Mouse (Mus musculus): ENCODE data around the gene BC017158. TPM values are rescaled to one million over a fixed set of nuclear protein-coding genes. Genes with fewer than 3 reads are reported as not detected.
"Not testable (repeated sequence)": the region's sequence is repeated elsewhere in the genome, so short reads cannot be mapped to it uniquely, and the experiment has no call there.

BC017158 gene
- 10 to 100 TPM; 23.4 to 24.5 TPM for total RNA-seq (2021)
- long read RNA-seq, experiment 1, transcript BC017158-201 (13 exons, 2,627 nt) = major isoform, 27 of 37 reads
- long read RNA-seq, experiment 1, partial matches to known transcripts = 7 of 37 reads
- long read RNA-seq, experiment 1, other reads (novel, unspliced or antisense) = 2 of 37 reads
- long read RNA-seq, experiment 2, transcript BC017158-201 (13 exons, 2,627 nt) = major isoform, 31 of 41 reads
- long read RNA-seq, experiment 2, partial matches to known transcripts = 9 of 41 reads
- long read RNA-seq, experiment 2, other reads (novel, unspliced or antisense) = 1 of 41 reads

DNA sequence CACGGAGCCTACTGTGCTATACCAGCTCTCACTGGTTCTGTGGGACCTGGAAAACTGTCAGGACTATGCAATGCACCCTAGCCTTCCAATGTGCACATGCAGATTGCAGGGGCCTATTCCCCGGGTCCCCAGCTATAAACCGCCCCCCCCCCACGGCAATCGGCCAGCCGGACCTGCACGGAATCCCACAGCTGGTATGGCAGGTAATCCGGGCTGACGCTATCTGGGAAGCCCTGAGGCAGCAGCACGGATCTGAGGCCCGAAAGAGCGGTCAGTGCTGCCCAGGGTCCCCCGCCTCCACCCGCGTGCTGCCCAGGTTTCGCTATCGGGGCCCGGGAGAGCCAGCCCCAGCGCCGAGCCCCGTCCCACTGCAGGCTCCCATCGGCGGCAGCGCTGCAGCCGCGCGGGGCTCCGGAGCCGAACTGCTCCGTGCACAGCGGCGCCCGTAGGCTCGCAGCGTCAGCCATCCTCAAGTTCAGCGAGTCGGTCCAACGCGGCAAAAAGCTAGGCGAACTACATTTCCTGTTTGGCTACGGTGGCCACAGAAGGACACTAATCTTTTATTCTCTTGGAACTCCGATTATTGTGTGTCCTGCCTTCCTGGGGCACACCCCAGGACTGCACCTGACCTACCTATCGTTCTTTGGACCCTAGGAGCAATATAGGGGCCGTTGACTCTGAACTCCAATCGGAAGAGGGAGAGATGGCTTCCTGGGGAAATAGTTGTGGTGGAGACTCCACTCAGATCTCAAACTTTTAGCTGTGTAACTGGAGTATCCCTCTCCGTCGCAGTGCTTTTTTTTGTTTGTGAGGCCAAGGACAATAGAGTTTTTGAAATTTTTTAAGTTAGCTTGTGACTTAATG is at the start of gene BC017158:
Gene BC017158 (minus strand): TSS at position 554 of the 864 bp plus-strand sequence.
- peak; percentile 48 to 78 for DNase-seq (ENCODE audit: low spot score in 2 of 2)
- intact Hi-C loops (cut with DNase I) = loop anchor here (5.0 kb wide), 1 partner anchor 51 kb away; the partner anchor contains the start of gene Tgfb1i1

DNA sequence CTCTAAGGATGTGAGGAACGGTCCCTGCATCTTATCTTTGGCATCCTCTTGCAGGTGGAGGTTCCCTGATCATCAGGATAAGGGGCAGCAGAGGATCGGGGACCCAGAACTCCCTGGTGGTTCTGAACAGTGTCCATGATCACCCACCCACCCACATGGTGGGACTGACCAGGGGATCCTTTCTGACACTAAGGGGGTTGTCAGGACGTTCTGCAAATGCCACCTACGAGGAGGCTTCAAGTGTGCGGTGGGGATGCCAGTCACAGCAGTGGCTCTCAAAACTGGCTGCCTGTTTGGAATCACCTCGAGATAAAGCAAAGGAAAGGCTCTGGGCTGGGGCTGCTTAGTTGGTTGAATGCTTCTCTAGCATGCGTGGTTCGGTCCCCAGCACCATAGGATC is 49.0 kb upstream of the BC017158 start:
- DNase-seq (ENCODE audit: low spot score in 2 of 2) = no peak
- intact Hi-C loops (cut with DNase I) = loop anchor here (5.0 kb wide), 1 partner anchor 35 kb away; no protein-coding TSS in a partner anchor

GRCm38 (mm10) chr7:128346522-128346921 is 48.6 kb upstream of the BC017158 start:
- intact Hi-C loops (cut with DNase I) = loop anchor here (5.0 kb wide), 1 partner anchor 34 kb away; no protein-coding TSS in a partner anchor
- no peak for DNase-seq (ENCODE audit: low spot score in 2 of 2)

DNA sequence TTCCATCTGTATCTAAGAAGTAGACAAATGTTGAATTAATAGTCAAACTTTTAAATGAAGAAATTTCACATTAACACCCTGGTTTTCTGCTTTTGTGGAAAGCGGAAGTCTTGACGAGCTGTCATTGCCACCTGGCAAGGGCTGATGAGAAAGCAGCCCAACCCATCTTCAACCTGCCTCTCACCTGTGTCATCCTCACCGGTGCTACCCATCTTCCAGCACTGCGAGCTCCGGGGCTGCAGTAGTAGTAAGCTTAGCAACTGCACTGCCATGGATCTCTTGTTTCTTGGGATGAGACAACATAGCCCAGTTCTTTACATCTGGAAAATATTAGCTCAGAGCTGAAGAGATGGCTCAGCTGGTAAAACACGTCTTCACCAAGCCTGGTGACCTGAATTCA is 47.7 kb upstream of the BC017158 start:
- intact Hi-C loops (cut with DNase I) = loop anchor here (1.0 to 5.0 kb wide), 3 partner anchors 33 to 107 kb away; partner anchors contain the start of gene 9130023H24Rik
- DNase-seq (ENCODE audit: low spot score in 2 of 2) = no peak

DNA sequence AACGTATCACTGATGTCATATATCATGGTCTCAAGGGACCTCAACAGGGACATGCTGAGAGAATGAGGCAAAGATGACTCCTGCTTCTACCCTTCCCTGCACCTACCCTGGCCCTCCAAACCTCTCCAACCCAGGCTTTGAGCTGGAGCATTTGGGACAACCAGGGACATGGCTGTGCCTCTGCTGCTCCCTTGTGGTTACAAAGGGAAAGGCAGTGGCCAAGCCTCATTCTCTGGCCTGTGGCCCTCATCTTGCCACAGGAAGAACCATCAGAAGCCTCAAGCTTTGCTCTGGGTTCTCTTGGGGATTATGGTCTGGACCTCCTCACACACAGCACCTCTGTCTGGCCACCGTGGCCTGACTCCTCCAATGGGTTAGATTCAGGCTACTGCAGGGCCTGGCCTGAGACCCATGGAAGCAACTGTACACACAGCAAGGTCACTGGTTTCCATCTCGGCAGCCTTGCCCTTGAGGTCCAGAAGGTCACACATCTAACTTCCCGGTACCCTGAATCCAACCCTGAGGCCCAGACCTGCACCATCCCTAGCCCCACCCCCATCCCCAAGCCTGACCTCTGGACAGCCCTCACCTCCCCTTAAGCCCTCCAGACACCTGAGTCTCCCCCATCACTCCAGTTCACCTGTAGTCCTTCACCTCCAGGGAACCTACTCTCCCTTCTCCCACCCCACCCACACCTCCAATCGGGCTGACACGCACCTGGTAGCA is 47.1 kb upstream of the BC017158 start:
- peak; percentile 72 to 80 for DNase-seq (ENCODE audit: low spot score in 2 of 2)
- intact Hi-C loops (cut with DNase I) = loop anchor here (1.0 to 5.0 kb wide), 3 partner anchors 33 to 106 kb away; partner anchors contain the start of gene 9130023H24Rik

DNA sequence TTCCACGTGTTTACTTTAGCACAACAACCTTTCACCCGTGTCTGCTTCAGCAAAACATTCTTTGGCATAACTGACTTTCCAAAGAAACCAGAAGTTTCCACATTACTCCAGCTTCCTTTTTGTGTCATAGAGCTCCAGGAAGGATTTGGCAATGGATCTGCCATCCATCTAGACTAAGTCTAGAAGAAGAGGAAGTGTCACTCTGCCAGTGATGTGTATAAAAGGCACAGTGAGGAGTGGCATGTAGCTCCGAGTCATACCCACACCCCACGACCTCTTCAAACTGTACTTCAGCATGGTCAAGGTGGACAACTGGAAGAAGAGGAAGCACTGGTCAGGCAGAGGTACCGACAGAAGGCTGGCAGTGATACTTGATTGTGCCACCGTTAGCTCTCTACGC is 46.5 kb upstream of the BC017158 start:
- intact Hi-C loops (cut with DNase I) = loop anchor here (2.0 kb wide), 1 partner anchor 106 kb away; the partner anchor contains the start of gene 9130023H24Rik
- no peak for DNase-seq (ENCODE audit: low spot score in 2 of 2)

DNA sequence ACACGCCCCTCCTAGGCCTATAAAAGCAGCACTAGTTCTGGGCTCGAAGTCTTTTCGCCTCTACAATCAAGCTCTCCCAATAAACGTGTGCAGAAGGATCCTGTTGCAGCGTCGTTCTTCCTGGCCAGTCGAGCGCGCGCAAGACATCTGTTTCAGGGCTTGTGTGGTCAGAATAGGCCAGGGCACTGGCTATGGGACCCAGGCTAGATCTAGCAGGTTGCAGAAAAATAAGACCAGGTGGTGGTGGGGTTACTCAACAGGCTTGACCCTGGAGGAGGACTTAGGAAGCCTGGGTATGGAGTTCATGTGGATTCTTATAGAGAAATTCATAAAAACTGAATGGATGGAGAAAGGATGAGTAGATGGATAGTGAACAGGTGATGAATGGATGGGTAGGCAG is 44.7 kb upstream of the BC017158 start:
- DNase-seq (ENCODE audit: low spot score in 2 of 2); intact Hi-C loops (cut with DNase I): not testable (repeated sequence)

- intact Hi-C loops (cut with DNase I); DNase-seq (ENCODE audit: low spot score in 2 of 2): not testable (repeated sequence)
Measured at GRCm38 (mm10) chr7:128340321-128340720, 42.4 kb upstream of the BC017158 start.

DNA sequence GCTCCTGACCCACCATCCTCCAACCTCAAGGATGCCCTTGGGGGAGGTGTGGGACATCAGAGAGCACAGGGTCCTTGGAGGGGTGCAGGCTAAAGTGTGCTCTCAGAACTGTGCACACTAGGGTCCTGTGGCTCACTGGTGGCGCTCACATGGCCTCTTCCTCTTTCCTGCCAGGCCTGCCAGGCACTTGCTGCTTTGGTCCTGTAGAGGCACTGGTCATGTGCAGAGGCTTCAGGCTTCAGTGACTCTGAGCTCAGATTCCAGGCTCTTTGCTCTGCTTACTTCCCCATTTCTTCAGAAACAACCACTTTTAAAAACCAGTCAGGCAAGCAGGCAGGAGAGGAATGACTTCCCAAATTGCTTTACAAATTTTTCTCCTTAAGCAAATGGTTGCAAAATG is 34.9 kb upstream of the BC017158 start:
- intact Hi-C loops (cut with DNase I) = no loop called here
- DNase-seq (ENCODE audit: low spot score in 2 of 2) = no peak

DNA sequence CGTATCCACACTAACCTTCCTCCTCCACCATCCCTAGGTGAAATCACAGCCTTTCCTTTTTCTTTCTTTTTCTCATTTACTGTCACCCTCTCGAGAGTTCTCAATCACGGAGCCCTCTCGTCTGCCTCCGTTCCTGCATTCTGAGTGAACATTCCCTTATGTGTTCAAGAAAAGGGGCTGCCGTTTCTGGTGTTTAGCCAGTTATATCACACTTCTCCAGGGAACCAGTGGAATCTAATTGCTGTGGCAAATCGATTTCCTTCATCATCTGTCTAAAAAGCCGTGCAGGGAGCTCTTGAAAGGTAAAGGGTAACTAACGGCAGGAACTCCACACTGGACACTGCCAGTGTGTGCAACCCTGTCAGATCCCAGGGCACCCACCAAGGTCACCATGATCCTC is 33.0 kb upstream of the BC017158 start:
- no peak for DNase-seq (ENCODE audit: low spot score in 2 of 2)
- intact Hi-C loops (cut with DNase I) = no loop called here

- intact Hi-C loops (cut with DNase I) = no loop called here
- no peak for DNase-seq (ENCODE audit: low spot score in 2 of 2)
Measured at GRCm38 (mm10) chr7:128324977-128325376, 27.0 kb upstream of the BC017158 start.

DNA sequence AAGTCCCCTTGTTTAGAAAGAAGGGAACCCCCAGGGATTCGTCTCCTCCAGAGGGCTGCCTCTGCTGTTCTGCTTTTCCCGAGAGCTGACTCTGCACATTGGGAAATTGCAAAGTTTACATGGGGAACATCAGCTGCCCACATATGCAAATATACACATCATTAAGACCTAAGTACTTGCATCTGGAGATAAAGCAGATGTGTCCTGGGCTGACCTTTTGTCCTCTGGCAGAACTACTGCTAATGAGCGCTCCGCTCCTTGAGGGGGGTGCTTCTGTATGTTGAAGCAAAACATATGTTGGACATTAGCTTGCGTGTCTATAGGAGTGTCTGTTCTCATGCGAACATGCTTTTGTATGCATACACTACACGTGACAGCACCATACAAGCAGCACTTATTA is 23.3 kb upstream of the BC017158 start:
- intact Hi-C loops (cut with DNase I) = no loop called here
- DNase-seq (ENCODE audit: low spot score in 2 of 2) = no peak

DNA sequence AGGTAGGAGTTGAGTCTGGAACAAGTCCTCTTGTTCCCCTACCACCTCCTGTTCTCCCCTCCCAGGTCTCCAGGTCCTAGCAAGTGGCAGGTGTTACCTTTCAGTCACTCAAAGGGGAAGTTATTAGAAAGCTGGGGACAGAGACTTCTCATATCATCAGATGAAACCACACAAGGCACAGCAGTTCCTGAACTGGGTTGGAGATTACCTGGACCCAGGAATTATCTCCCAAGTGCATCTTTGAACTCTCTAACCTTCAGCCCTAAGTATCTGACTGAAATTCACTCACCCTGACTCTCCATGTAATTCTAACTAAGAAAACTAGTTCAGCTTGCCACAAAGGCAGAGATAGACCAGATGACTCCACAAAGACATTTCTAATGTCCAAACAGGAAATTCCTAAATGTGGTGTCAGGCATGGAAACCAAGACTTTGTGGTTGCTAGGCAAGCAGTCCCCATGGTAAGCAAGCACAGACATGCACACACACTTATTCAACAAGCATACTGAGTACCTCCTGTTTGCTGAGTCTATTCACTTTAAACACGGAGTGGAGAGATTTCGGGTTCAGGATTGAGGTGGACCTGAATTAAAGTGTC is 22.3 kb upstream of the BC017158 start:
- intact Hi-C loops (cut with DNase I) = no loop called here
- DNase-seq (ENCODE audit: low spot score in 2 of 2) = no peak

DNA sequence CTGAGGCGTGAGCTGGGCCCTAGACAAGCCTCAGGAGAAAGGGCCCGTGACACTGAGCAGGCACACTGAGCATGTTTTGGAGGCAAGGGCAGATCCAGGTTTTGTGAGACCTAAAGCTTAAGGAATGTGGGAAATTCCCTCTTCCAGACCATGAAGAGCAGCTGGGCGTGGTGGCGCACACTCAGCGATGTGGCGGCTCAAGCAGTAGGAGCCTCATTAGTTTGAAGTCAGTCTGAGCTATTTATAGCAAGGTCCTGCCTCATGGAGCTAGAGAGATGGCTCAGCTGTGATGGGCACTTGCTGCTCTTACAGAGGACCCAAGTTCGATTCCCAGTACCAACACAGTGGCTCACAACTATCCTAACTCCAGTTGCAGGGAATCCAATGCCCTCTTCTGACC is 21.2 kb upstream of the BC017158 start:
- intact Hi-C loops (cut with DNase I) = no loop called here
- no peak for DNase-seq (ENCODE audit: low spot score in 2 of 2)

GRCm38 (mm10) chr7:128317011-128317410 is 19.0 kb upstream of the BC017158 start:
- no peak for DNase-seq (ENCODE audit: low spot score in 2 of 2)
- intact Hi-C loops (cut with DNase I) = no loop called here

- intact Hi-C loops (cut with DNase I) = loop anchor here (5.0 kb wide), 1 partner anchor 33 kb away; no protein-coding TSS in a partner anchor
Measured at GRCm38 (mm10) chr7:128314491-128314890, 16.5 kb upstream of the BC017158 start.

GRCm38 (mm10) chr7:128313601-128314000 is 15.6 kb upstream of the BC017158 start:
- intact Hi-C loops (cut with DNase I) = loop anchor here (5.0 kb wide), 1 partner anchor 34 kb away; no protein-coding TSS in a partner anchor
- DNase-seq (ENCODE audit: low spot score in 2 of 2) = no peak

More at GRCm38 (mm10) chr7:128314491-128314890, 16.5 kb upstream of the BC017158 start:
- no peak for DNase-seq (ENCODE audit: low spot score in 2 of 2)

- no peak for DNase-seq (ENCODE audit: low spot score in 2 of 2)
- intact Hi-C loops (cut with DNase I) = loop anchor here (5.0 kb wide), 1 partner anchor 35 kb away; no protein-coding TSS in a partner anchor
Measured at GRCm38 (mm10) chr7:128312375-128313059, 14.5 kb upstream of the BC017158 start.

Data from left cerebral cortex, postnatal 14 days (tissue).